Mouse (Mus musculus): ENCODE data around the gene Umodl1. TPM values are rescaled to one million over a fixed set of nuclear protein-coding genes. Genes with fewer than 3 reads are reported as not detected.

Gene Umodl1
- polyA plus RNA-seq, 1 experiment from 2014 or later = 0.11 TPM

DNA sequence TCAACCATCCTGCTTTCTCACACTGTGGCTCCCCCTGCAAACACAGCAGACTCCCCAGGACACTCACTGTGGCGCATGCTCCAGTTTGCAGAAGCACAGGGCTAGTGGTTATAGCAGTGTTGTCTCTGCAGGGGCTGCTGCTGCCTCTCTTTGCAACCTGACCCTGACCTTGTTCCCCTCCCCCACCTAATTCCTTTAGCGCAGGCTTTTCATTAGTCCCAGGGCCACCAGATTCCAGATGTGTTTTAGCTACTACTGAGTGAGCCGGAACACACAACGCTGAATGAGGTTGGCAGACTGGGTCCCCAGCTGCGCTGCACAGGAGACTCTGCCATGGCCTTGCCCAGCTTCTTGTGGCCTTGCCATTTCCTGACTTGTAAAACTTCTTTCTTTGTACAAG is 46.5 kb downstream of the Umodl1 start:
- H3K36me3 ChIP-seq = no peaks in the 10 kb centered on the region
- no peak overlapping the region for H3K27ac ChIP-seq
- no peak overlapping the region for H3K9ac ChIP-seq
- no peaks in the 10 kb centered on the region for H3K9me3 ChIP-seq (replicated peaks)
- no peak for ATAC-seq (replicated peaks; ENCODE audit: insufficient number of reproducible peaks, insufficient read depth, low FRiP score, low read depth)
- 32% methylated on average over 5 of the region's 5 CpGs for WGBS
- H3K4me1 ChIP-seq (replicated peaks) = no peaks in the 10 kb centered on the region
- H3K4me2 ChIP-seq = no peak overlapping the region
- no peaks in the 10 kb centered on the region for H3K27me3 ChIP-seq
- H3K4me3 ChIP-seq = no peak overlapping the region

DNA sequence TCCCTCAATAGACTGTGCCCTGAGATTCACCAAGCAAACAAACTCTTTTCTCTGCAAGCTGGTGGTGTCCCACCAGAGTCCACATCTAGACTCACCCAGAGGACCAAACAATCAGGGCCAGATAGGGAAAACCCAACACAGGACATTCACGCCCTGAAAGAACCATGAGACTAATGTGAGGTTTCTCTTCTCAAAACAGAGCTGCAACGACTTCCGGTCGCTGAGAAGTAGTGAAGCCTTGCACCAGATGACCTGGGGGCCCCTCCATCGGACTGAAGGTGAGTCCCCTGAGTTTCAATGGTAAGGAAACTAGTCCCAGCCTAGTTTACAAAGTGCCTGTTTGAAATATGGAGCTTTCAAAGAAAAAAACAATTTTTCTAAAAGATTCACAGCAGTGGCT is 48.2 kb downstream of the Umodl1 start:
- no peaks in the 10 kb centered on the region for H3K36me3 ChIP-seq
- 74% methylated on average over 5 of the region's 5 CpGs for WGBS
- no peak overlapping the region for H3K4me2 ChIP-seq
- H3K4me3 ChIP-seq = no peak overlapping the region
- H3K9me3 ChIP-seq (replicated peaks) = no peaks in the 10 kb centered on the region
- no peaks in the 10 kb centered on the region for H3K27me3 ChIP-seq
- H3K9ac ChIP-seq = no peak overlapping the region
- H3K27ac ChIP-seq = no peak overlapping the region
- H3K4me1 ChIP-seq (replicated peaks) = no peaks in the 10 kb centered on the region
- ATAC-seq (replicated peaks; ENCODE audit: insufficient number of reproducible peaks, insufficient read depth, low FRiP score, low read depth) = no peak

DNA sequence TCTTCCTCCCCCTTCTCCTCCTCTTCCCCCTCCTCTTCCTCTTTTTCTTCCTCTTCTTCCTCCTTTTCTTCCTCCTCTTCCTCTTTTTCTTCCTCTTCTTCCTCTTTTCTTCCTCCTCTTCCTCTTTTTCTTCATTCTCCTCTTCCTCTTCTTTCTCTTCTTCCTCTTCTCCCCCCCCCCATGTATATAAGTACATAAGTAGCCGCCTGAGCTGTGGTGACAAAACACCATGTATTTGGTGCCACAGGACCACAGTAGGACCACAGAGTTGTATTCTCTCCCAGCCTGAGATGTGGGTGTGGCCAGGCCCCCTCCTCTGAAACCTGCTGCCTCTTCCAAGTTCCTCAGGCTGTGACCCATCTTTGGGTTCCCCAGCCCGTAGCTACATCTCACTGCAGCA is 50.8 kb downstream of the Umodl1 start:
- Histone ChIP-seq H3K9ac (no peak overlapping the region), H3K9me3 (replicated peaks) (no peaks in the 10 kb centered on the region), H3K4me1 (replicated peaks) (no peaks in the 10 kb centered on the region), H3K36me3 (no peaks in the 10 kb centered on the region), H3K4me3 (no peak overlapping the region), H3K27ac (no peak overlapping the region), H3K27me3 (no peaks in the 10 kb centered on the region), H3K4me2 (no peak overlapping the region)
- ATAC-seq (replicated peaks; ENCODE audit: insufficient number of reproducible peaks, insufficient read depth, low FRiP score, low read depth) = no peak
- WGBS = 74% methylated on average over 2 of the region's 2 CpGs

DNA sequence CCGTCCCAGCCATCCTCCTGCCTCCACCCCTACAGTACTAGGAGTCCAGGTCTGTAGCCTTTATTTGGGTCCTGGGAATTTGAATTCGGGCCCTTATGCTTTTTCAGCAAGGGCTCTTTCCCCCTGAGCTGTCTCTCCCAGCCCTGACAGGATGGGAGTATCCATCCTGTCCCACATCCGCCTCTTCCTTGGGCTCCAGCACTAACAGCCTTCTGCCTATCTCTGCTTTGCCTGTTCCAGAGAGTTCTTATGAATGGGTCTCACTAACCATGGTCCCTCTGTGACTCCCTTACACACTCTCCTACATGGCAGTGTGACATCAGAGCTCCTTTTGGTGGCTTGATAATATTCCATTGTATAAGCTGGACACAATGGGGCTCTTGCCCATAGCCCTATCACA is 52.9 kb downstream of the Umodl1 start:
- no peak overlapping the region for H3K9ac ChIP-seq
- H3K9me3 ChIP-seq (replicated peaks) = no peaks in the 10 kb centered on the region
- 73% methylated on average over 3 of the region's 3 CpGs for WGBS
- no peaks in the 10 kb centered on the region for H3K4me1 ChIP-seq (replicated peaks)
- no peak overlapping the region for H3K27ac ChIP-seq
- no peak overlapping the region for H3K4me3 ChIP-seq
- ATAC-seq (replicated peaks; ENCODE audit: insufficient number of reproducible peaks, insufficient read depth, low FRiP score, low read depth) = no peak
- H3K36me3 ChIP-seq = no peaks in the 10 kb centered on the region
- no peaks in the 10 kb centered on the region for H3K27me3 ChIP-seq
- no peak overlapping the region for H3K4me2 ChIP-seq

DNA sequence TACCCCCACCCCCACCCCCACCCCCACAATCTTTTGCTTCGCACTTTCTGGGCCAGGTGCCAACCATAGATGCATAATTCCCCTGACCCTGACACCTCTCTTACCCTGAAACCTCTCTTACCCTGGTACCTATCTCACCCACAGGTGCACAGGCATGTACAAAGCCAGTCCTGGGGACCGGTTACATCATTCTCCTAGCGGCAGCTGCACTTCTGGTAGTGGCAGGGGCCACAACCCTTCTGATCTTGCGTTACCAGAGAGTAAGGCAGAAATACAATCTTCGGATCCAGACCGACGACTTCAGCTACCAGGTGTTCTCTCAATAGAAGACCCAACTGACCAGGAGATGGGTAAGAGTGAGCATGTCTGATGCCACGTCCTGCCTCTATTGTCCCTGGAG is 54.0 kb downstream of the Umodl1 start:
- Histone ChIP-seq H3K4me2 (no peak overlapping the region), H3K27ac (no peak overlapping the region), H3K4me3 (no peak overlapping the region), H3K27me3 (no peaks in the 10 kb centered on the region), H3K9me3 (replicated peaks) (no peaks in the 10 kb centered on the region), H3K4me1 (replicated peaks) (no peaks in the 10 kb centered on the region), H3K36me3 (no peaks in the 10 kb centered on the region), H3K9ac (no peak overlapping the region)
- no peak for ATAC-seq (replicated peaks; ENCODE audit: insufficient number of reproducible peaks, insufficient read depth, low FRiP score, low read depth)
- WGBS = 83% methylated on average over 8 of the region's 8 CpGs

DNA sequence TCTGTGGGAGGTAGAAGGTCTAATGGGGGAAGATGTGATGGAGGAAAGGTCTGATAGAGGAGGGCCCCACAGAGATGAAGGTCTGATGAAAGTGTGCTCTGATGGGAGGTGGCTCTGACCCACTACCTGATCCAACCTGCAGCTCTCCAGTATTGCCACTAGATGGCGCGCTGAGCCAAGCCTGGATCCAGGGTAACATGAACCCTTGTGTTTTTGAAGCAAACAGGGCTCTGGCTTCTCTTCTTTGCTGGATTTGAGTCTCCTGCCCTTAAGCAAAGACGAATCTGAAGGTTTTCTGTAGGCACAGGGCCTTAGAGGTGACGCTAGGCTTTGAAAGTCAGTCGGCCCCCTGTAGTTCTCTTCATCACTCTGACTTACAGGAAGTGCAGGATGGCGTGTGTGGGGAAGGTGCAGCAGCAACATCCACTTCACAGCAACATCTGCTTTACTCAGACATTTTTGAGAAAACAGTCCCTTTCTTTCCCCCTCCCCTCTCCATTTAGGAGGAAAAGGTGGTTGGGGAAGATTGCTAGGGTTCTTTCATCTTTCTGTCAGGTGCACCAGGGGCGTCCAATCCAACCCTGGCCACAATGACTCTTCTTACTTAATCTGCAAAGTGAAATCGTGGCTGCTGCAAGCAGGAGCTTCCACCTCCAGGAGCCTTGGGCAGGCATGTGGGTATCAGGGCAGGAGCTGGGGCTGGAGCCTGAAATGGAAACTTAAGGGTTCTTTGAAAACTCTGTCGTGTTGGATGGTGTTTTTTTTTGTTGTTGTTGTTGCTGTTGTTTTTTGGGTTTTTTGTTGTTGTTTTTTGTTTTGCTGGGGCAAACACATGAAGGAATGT is 57.3 kb downstream of the Umodl1 start:
- Histone ChIP-seq H3K9me3 (replicated peaks) (no peaks in the 10 kb centered on the region), H3K4me1 (replicated peaks) (no peaks in the 10 kb centered on the region), H3K27ac (no peak overlapping the region), H3K9ac (no peak overlapping the region), H3K4me3 (no peak overlapping the region), H3K27me3 (no peaks in the 10 kb centered on the region), H3K4me2 (no peak overlapping the region), H3K36me3 (no peaks in the 10 kb centered on the region)
- ATAC-seq (replicated peaks; ENCODE audit: insufficient number of reproducible peaks, insufficient read depth, low FRiP score, low read depth) = no peak
- 34% methylated on average over 9 of the region's 9 CpGs for WGBS

GRCm38 (mm10) chr17:31018267-31018666 is 63.8 kb downstream of the Umodl1 start:
- Histone ChIP-seq H3K9ac (no peak overlapping the region), H3K27ac (no peak overlapping the region), H3K4me3 (no peak overlapping the region), H3K4me1 (replicated peaks) (peaks cover 8% of the 10 kb centered on the region), H3K27me3 (no peaks in the 10 kb centered on the region), H3K36me3 (no peaks in the 10 kb centered on the region), H3K4me2 (no peak overlapping the region), H3K9me3 (replicated peaks) (no peaks in the 10 kb centered on the region)
- ATAC-seq (replicated peaks; ENCODE audit: insufficient number of reproducible peaks, insufficient read depth, low FRiP score, low read depth) = no peak
- WGBS = 60% methylated on average over 4 of the region's 4 CpGs

DNA sequence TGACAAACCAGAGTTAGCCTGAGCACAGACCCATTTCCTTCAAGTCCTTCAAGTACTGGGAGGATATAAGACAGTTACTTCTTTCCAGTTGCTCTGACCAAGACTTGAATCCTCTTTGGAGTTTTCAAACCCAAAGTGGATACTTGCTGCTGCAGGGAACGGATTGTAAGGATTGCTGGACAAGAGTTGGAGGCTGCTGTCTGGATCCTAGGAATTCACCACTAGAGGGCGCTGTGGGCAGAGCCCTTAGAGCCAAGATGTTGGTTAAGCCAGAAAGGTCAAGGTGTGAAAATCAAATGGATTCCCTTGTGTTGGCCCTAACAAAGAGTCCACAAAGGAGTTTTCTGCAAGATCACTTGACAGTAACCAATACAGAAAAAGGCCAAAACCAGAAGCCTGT is 65.1 kb downstream of the Umodl1 start:
- Histone ChIP-seq H3K9ac (no peak overlapping the region), H3K36me3 (no peaks in the 10 kb centered on the region), H3K4me3 (no peak overlapping the region), H3K27me3 (no peaks in the 10 kb centered on the region), H3K4me2 (no peak overlapping the region), H3K9me3 (replicated peaks) (no peaks in the 10 kb centered on the region), H3K4me1 (replicated peaks) (peaks cover 8% of the 10 kb centered on the region), H3K27ac (no peak overlapping the region)
- no peak for ATAC-seq (replicated peaks; ENCODE audit: insufficient number of reproducible peaks, insufficient read depth, low FRiP score, low read depth)
- 6% methylated on average over 2 of the region's 2 CpGs for WGBS

DNA sequence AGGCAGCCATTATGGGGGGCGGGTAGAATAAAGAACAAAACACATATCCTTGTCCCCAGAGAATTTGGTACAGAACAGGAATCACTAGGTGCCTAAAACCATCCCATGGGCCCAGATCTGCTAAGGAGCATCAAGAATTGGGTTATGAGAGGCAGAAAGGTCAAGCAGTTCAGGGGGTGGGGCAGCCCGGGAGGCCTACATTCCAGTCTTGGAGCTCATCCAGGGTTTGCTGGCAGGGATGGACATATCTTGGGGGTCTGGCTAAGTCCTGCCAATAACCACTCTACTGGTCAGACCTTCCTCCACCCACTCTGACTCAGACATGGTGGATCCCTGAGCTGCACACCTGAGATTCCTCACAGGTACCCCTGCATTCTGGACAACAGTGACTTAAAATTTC is 65.6 kb downstream of the Umodl1 start:
- 46% methylated on average over 2 of the region's 2 CpGs for WGBS

GRCm38 (mm10) chr17:31021276-31021675 is 66.8 kb downstream of the Umodl1 start:
- ATAC-seq (replicated peaks; ENCODE audit: insufficient number of reproducible peaks, insufficient read depth, low FRiP score, low read depth) = no peak
- Histone ChIP-seq H3K27ac (no peak overlapping the region), H3K9ac (no peak overlapping the region), H3K4me2 (no peak overlapping the region), H3K4me1 (replicated peaks) (peaks cover 8% of the 10 kb centered on the region), H3K9me3 (replicated peaks) (no peaks in the 10 kb centered on the region), H3K27me3 (no peaks in the 10 kb centered on the region), H3K36me3 (no peaks in the 10 kb centered on the region), H3K4me3 (no peak overlapping the region)
- WGBS = 80% methylated on average over 8 of the region's 8 CpGs

More for the DNA sequence above, 65.6 kb downstream of the Umodl1 start:
- Histone ChIP-seq H3K27ac (no peak overlapping the region), H3K9ac (no peak overlapping the region), H3K9me3 (replicated peaks) (no peaks in the 10 kb centered on the region), H3K36me3 (no peaks in the 10 kb centered on the region), H3K4me2 (no peak overlapping the region), H3K4me1 (replicated peaks) (peaks cover 8% of the 10 kb centered on the region), H3K4me3 (no peak overlapping the region), H3K27me3 (no peaks in the 10 kb centered on the region)
- ATAC-seq (replicated peaks; ENCODE audit: insufficient number of reproducible peaks, insufficient read depth, low FRiP score, low read depth) = no peak

GRCm38 (mm10) chr17:31024125-31024781 is 69.8 kb downstream of the Umodl1 start:
- Histone ChIP-seq H3K4me2 (no peak overlapping the region), H3K9me3 (replicated peaks) (no peaks in the 10 kb centered on the region), H3K27me3 (no peaks in the 10 kb centered on the region), H3K9ac (no peak overlapping the region), H3K27ac (no peak overlapping the region), H3K36me3 (no peaks in the 10 kb centered on the region), H3K4me1 (replicated peaks) (peaks cover 8% of the 10 kb centered on the region), H3K4me3 (no peak overlapping the region)
- WGBS = 52% methylated on average over 7 of the region's 7 CpGs
- no peak for ATAC-seq (replicated peaks; ENCODE audit: insufficient number of reproducible peaks, insufficient read depth, low FRiP score, low read depth)

DNA sequence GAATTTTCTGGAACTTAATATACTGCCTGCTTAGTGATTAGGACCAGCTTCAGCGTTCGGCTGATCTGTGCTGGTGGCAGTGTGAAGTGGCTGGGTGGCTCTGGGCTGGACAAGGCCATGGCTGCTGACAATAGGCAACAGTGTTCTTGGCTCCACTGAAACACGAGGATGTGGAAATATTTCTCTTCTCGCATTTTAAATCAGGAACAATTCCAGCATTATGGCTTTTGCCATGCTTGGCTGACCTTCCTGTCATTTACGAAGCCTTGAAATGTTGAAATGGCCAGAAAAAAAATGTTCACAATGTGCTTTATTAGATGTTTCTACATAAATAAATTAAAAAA is 70.3 kb downstream of the Umodl1 start:
- Histone ChIP-seq H3K9ac (no peak overlapping the region), H3K27ac (no peak overlapping the region), H3K27me3 (no peaks in the 10 kb centered on the region), H3K4me2 (no peak overlapping the region), H3K9me3 (replicated peaks) (no peaks in the 10 kb centered on the region), H3K36me3 (no peaks in the 10 kb centered on the region), H3K4me1 (replicated peaks) (peaks cover 6% of the 10 kb centered on the region), H3K4me3 (no peak overlapping the region)
- WGBS = 58% methylated on average over 5 of the region's 5 CpGs
- ATAC-seq (replicated peaks; ENCODE audit: insufficient number of reproducible peaks, insufficient read depth, low FRiP score, low read depth) = no peak
